Mouse (Mus musculus): ENCODE results near the gene Tspan12.
A peak's percentile ranks its signal among the peaks of the same experiment; 100 is the strongest.
"Not testable (repeated sequence)": the region's sequence is repeated elsewhere in the genome, so short reads cannot be mapped to it uniquely, and the experiment has no call there.

Gene Tspan12

GRCm38 (mm10) chr6:21852344-21852785 is at the start of gene Tspan12:
Gene Tspan12, minus strand, starts transcription at chr6:21852515.
- DNase-seq (ENCODE audit: low spot score in 2 of 2): no peak

DNA sequence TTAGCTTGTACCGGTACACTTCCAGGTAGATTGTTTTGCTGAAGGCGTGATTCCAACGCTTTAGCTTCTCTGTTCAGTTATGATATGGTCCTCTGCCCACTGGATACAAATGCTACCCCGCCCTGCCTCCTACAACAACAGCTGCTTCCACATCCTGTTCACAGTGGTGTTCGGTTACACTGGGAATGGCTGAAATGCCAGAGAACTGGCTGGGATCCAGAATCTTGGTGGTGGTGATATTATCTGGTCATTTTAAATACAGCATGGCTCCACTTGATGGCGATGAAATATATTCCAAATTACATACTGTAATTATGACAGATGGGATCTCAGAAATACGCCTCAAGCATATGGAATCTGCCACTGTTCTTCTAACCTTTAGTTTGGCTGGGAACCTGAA is 42.1 kb upstream of the Tspan12 start:
- peak in 1 of 2 experiments; percentile 3 for DNase-seq (ENCODE audit: low spot score in 2 of 2)

GRCm38 (mm10) chr6:21889101-21889500 is 36.8 kb upstream of the Tspan12 start:
- DNase-seq (ENCODE audit: low spot score in 2 of 2): no peak

GRCm38 (mm10) chr6:21887971-21888370 is 35.7 kb upstream of the Tspan12 start:
- not testable (repeated sequence) for DNase-seq (ENCODE audit: low spot score in 2 of 2)

- no peak for DNase-seq (ENCODE audit: low spot score in 2 of 2)
These were observed 27.2 kb upstream of the Tspan12 start for GRCm38 (mm10) chr6:21879496-21879895.

- no peak for DNase-seq (ENCODE audit: low spot score in 2 of 2)
These were observed 15.0 kb upstream of the Tspan12 start for GRCm38 (mm10) chr6:21867310-21867709.

- DNase-seq (ENCODE audit: low spot score in 2 of 2): no peak
These were observed 11.9 kb upstream of the Tspan12 start for GRCm38 (mm10) chr6:21864179-21864578.

GRCm38 (mm10) chr6:21863561-21863960 is 11.2 kb upstream of the Tspan12 start:
- DNase-seq (ENCODE audit: low spot score in 2 of 2): no peak

DNA sequence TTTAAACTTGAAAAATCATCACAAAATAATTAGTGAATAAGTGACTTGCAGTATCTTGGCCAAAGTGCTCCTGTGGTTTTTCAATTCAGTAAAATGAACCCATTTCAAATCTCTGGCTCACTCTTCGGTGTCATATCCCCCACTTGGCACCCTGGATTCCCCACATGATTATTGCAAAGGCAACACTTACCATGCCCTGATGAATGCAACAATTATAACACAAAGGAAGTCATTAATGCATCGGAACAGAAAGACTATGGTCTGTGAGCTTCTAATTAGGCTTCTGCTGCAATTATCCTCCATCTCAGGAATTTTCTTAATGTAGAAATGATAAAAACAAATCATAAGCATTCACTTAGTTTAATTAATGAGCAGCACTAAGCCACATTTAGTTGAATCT is 9.0 kb upstream of the Tspan12 start:
- no peak for DNase-seq (ENCODE audit: low spot score in 2 of 2)

- no peak for DNase-seq (ENCODE audit: low spot score in 2 of 2)
These were observed 5.5 kb upstream of the Tspan12 start for GRCm38 (mm10) chr6:21857843-21858242.

GRCm38 (mm10) chr6:21855921-21856320 is 3.6 kb upstream of the Tspan12 start:
- no peak for DNase-seq (ENCODE audit: low spot score in 2 of 2)

DNA sequence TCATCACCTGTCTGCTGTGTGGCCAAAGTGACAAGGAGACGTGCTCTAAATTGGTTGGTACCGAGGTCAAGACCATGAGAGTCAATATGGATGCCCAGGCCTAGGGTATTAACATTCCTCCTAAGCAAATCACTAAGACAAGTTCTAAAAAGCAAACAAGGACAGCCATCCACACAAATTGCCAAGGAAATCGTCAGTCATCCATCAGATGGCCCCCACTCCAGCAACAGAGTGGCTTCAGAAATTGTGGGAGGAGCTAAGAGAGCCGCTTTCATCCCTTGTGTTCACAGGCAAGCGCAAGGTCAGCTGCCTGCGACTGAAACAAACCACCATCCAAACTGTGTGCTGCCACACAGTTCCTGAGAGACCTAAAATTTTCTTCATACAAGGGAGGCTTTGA is 1.0 kb upstream of the Tspan12 start:
- DNase-seq (ENCODE audit: low spot score in 2 of 2): no peak

DNA sequence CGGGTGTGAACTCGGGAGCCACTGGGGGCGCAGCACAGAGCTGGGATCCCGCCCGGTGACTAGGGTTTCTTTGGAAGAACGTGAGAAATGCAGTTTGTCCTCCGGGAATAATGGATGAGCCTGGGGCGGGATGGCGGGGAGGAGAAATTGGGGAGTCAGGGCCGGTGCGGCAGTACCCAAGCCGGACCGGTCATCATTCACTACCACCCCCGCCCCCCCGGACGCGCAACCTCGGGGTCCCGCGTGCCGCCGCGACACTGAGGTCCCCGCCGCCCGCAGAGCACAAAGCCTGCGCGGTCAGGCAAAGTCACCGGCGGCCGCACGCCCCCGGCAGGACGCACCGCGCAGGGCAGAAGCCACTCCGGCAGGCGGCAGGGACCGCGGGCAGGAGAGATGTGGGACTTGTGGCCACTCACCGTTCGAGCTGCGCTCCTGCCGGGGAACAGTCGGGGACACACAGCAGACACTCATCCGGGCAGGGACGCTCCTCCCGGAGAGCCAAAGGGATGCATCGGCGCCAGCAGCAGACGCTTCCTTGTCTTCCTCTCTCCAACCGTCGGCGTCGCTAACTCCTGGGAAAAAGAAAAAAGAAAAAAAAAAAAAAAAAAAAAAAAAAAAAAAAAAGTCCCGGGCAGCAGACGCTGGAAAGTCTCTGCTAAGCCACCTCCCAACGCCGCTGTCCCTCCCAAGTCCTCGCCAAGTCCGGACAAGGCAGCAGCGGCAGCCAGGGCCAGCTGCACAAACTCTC is 545 bp downstream of the Tspan12 start:
- peak; percentile 32 to 66 for DNase-seq (ENCODE audit: low spot score in 2 of 2)

GRCm38 (mm10) chr6:21851346-21851595 is 1.0 kb downstream of the Tspan12 start:
- DNase-seq (ENCODE audit: low spot score in 2 of 2): no peak

DNA sequence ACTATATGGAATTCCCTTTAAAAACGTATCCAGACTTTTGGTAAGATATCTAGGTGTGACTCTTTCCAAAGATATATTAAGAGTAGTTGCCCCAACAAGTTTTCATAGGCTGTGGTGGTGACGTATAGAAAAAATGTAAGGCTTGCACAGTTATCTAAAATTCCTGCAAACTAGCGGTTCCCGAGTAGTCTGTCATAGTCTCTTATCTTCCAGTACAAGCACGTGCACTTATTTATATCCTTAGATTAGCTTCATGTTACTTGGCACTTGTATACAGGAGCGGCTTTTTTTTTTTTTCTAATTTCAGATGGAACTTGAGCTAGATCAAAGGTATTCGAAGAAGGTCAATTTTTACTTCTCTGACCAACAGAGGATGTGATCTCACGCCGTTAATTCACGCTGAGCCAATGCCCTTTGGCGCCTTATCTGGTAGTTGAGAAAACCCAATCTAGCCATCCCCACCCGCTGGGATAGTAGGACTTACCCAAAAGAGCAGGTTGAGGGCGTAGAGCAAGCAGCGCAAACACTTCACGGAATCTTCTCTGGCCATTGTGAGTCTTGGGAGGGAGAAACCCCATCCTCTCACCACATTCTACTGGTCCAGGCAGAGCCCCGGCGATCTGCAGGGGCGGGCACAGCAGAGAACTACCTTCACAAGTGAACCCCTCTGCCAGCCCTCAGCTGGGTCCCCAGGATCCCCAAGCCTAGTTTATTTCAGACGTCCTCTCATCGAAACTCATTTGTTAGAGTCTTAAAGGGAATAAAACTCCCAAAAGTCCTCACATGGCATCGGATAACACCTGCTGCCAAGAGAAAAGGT is 1.6 kb downstream of the Tspan12 start:
- no peak for DNase-seq (ENCODE audit: low spot score in 2 of 2)

DNA sequence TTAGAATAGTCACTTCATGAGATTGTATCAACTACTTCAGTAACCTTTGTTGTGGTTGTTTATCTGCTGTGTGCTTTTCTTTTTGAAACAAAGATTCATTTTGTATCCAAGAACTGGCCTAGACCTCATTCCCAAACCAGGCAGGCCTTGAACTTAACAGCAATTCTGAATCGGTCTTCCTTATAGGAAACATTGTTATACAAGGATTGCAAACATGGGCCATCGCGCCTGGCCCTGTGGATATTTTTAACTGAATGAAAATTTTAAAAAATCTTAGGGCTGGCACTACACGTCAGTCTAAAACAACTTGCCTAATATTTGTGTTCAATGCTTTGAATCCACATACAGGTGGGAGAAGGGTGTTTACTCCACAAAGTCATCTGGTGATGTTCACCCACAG is 3.5 kb downstream of the Tspan12 start:
- DNase-seq (ENCODE audit: low spot score in 2 of 2): no peak

DNA sequence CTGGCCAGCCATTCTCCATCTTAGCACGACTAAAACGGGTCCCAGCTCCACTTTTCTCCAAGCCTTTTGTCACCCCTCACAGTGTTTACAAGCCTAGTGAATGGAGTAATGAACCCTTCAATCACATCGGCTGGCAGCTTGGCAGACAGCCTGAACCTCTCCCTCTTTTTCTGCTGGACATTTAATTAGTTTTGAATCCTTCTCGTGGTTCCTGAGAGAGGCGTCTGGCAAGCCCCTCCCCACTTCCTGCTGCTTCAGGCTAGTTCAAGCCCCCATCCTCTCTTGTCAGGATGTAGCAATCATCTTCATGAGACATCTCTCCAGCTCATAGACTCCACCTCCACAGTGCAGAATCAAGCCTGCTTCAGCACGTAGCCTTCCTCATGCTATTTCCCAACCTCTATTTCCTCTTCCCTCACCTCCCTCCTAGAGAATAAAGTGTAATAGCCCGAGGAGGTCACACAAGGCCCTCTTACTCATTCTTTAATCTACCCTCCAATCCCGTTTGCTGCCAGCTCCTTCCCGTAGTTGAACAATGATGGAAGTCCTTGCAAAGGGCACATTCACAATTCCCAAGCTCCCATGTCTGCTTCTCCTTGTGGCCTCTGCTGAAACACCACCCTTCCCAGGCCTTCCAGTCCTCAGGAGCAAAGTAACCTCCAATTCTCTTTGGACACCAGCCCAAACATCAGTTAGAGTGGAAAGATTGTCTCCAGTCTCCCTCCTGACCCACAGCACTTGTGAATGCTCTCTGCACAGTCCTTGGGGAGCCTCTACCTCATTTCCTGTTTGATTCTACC is 12.1 kb downstream of the Tspan12 start:
- DNase-seq (ENCODE audit: low spot score in 2 of 2): no peak

DNA sequence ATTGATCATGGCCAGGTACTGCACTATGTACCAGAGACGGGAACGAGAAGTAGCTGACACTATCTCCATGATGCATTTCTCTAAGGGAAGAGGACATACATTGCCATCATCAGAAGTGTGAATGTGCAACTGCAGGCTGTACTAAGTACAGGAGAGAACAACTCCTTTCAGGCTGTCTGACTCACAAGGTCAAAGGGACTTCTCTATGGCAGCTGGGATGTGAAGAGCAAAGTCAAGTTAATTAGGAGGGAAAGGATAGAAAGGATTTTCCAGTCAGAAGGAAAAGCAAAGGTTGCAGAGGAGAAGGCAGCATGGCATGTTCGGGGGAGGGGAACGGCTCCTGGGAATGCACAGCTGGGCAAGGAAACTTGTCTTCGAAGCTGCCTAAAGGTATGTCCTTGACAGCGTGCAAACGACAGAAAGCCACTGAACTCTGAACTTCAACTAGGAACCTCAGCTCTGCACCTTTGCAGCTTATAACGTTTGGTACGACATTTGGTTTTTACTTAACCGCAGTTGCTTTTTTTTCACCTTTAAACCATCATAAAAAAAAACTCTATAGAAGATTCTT is 13.0 kb downstream of the Tspan12 start:
- DNase-seq (ENCODE audit: low spot score in 2 of 2): no peak

GRCm38 (mm10) chr6:21833531-21833930 is 18.8 kb downstream of the Tspan12 start:
- DNase-seq (ENCODE audit: low spot score in 2 of 2): no peak

DNA sequence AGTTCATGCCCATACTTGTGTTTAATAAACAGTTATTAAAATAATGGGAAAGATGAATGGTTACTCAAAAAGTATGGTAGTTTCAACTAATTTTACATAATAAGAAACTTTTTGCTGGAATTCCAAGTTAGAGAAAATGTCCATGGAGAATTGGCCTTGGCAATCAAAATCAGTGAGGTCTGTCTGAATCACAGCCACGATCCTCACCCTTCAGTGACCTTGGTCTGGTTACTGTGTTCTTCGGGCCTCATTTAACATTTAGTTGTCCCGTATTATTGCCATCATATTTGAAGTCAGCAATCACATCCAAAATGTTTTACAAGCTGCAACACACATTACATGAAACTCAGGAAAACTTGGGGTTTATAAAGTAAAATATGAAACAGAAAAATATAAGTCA is 20.4 kb downstream of the Tspan12 start:
- no peak for DNase-seq (ENCODE audit: low spot score in 2 of 2)

DNA sequence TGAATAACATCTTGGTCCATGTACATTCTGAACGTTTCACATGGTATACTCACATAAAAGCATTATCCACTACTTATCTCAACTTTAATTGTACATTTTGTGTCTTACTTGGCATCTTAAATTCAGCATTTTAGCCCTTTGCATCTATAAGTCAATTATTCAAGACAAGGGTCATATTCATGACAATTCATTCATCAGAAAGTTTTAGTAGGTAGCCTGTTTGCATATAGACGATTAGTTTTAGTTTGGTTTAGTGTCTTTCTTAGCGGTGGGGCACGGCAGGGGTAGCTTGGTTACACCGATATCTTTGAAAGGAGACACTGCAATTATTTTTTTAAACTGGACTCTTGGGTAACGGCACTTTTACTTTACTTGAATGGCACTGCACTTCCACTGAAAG is 21.4 kb downstream of the Tspan12 start:
- DNase-seq (ENCODE audit: low spot score in 2 of 2): no peak

DNA sequence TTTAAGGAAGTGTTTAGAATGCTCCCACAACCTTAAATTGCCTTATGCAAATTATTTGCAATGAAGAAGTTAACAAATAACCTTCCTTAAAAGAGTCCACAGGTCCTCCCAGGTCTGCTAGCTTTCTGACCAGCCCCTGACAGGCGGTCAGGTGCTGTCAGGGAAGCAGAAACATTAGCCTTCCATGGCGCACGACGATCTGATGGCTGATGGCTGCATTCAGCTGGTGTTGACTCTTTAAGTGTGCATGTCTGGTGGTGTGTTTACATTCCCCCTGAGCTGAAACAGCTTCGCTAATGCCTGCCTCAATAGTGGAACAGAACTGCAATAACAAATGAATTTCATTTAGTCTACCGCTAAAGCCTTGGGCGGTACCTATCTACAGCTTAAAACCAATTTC is 22.4 kb downstream of the Tspan12 start:
- no peak for DNase-seq (ENCODE audit: low spot score in 2 of 2)

All from frontal cortex, postnatal 10 days (tissue).